Mouse (Mus musculus) adrenal gland, postnatal 14 days (tissue): ENCODE measurements around the gene Ldhc. TPM values are rescaled to one million over a fixed set of nuclear protein-coding genes. Genes with fewer than 3 reads are reported as not detected.
"Not testable (repeated sequence)": the region's sequence is repeated elsewhere in the genome, so short reads cannot be mapped to it uniquely, and the experiment has no call there.

ENCODE experiments used
- DNase-seq: peaks from one replicate; pipeline ENCODE4 v3.0.0; 2021; ENCODE audit warnings: mixed read lengths
- long read RNA-seq, 2 experiments: library from polyadenylated mRNA; stranded (forward); transcript quantifications; one replicate each; pipeline ENCODE4 v2.0.0; 2021
- total RNA-seq: library from RNA; stranded (reverse); gene quantifications from 2 replicates; pipeline ENCODE4 v1.2.3, GENCODE M21; 2021

Gene Ldhc
- not detected in 2 replicates for total RNA-seq
- long read RNA-seq, experiment 1, result 0 reads
- long read RNA-seq, experiment 2, partial matches to known transcripts, result 1 of 1 reads
- long read RNA-seq, experiment 2, other reads (novel, unspliced or antisense), result 0 of 1 reads

DNA sequence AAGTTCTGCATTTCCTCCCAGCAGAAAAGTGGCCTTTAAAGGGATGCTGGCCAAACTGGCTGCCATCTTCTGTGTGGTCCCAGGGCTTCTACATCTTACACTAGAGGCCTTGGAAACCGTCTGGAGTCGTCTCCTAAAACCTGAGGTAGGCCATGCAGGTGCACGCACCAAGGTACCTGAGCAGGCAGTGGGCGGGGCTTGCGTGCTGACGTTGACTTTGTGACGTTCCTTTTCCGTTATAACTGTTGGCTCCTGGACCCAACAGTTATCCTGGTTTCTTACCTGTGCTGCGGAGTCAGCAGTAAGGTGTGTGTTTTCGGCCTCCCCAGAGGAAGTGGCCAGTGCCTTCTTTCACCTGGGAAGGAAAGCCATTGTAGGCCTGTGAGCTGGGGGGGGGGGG, at the start of gene Ldhc:
Ldhc (plus strand) TSS at position 208 of the 400 bp plus-strand sequence.
- DNase-seq, result no peak

DNA sequence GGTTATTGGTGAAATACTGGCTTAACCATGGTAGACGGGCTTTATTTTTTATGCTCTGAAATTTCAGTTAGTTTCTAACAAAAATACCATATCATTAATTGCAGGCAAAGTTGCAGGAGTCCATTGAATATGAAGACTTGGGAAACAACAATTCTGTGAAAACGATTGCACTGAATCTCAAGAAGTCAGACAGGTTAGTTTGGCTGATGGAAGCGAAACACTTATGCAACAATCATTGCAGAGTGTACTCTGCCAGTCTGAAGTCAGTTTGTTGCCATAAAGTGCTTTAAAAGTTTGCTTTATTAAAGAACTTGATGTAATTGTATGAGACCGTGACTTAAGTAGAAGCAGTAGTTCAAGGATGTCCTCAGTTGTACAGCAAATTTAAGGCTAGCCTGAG, 47.0 kb upstream of the Ldhc start:
- DNase-seq, result no peak

DNA sequence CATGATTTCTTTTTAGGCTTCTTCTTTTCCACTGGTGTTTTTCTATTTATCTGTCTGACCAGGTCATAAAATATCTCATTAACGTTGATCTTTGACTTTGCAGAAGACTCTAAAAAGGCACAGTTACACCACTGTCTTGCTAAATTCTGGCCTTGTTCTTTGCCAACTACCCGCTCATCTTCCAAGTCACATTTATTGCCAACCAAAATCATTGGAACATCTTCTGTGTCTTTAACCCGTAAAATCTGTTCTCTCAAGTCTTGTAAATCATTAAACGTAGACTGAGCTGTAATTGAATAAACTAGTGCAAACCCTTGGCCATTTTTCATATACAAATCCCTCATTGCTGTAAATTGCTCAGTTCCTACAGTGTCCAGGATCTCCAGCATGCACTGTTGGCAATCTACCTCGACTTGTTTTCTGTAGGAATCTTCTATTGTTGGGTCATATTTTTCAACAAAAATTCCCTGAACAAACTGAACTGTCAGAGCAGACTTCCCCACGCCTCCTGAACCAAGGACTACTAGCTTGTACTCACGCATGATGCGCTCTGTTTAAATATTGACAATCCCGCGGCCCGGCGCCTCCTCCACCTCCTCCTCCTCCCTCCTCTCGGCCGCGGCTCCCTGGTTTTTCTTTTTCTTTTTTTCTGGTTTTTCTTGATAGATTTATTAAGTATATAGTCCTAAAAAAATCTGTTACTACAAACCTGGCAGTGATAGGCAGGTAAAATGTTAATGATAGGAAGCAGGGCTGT, 39.9 kb upstream of the Ldhc start:
- not testable (repeated sequence) for DNase-seq

DNA sequence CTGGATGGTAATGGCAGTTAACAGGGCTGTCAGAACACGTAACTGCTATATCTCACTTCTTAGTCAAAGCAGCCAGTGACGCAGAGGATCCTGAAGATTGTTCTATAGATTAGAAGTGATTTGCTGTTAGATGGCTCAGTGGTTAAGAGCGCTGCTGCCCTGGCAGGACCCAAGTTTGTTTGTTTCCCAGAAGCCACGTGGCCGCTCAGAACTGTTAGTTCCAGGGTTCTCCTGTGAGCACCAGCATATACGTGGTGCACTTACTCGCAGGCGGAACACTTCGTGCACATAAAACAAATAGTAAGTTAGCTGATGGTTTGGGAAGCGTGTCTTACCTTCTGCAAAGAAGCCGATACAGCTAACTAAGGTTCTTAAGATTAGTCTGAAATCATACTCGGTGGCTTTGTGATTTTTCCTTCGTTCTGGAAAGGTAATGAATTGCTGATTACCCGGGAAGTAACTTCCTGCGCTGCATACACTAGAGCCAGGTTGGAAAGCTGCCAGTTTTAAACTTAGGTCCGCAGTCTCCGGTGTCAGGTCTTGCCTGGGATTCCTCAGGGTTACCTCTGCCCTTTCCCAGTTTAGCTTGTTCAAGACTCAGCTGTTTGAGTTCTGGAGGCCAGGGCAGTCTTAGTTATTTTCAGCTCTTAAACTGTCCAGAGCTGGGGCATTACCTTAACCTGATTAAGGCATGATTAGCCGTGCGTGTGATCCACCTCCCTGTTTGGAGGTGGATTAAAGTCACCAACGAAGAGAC, 33.8 kb upstream of the Ldhc start:
- DNase-seq, result no peak

DNA sequence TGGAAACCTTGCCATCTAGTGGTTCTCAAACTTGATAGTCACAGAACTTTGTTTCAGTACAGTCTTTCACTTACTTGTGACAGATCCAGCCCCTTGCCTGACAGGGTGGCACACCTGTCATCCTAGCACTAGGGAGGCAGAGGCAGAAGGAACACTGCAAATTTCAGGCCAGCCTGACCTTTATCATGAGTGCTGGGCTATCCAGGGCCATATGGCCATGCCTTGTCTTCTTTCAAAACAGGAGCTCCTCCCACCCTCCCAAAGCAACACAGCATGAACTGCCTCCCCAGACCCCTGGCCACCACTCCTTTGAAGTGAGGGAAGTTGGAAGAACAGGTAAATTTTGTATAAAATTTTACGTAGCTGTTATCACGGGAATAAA, 33.2 kb upstream of the Ldhc start:
- no peak for DNase-seq

DNA sequence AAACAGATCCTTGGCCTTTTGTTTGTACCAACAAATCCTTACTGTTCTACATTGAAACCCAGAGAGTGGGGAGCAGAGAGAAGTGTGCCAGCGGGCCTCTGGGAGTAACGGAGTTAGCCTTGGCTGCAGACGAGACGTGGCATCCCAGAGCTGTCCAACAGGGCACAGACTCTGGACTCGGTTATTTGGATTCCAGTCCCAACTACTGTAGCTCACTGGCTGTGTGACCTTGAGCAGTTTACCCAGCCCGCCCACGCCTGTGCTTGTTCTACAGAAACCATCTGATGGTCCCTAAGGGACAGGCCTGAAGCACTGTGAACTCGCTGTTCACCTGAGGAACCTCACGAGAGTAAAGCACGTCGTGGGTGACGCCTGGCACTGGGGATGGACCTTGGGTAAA, 31.1 kb upstream of the Ldhc start:
- peak; percentile 45 for DNase-seq

DNA sequence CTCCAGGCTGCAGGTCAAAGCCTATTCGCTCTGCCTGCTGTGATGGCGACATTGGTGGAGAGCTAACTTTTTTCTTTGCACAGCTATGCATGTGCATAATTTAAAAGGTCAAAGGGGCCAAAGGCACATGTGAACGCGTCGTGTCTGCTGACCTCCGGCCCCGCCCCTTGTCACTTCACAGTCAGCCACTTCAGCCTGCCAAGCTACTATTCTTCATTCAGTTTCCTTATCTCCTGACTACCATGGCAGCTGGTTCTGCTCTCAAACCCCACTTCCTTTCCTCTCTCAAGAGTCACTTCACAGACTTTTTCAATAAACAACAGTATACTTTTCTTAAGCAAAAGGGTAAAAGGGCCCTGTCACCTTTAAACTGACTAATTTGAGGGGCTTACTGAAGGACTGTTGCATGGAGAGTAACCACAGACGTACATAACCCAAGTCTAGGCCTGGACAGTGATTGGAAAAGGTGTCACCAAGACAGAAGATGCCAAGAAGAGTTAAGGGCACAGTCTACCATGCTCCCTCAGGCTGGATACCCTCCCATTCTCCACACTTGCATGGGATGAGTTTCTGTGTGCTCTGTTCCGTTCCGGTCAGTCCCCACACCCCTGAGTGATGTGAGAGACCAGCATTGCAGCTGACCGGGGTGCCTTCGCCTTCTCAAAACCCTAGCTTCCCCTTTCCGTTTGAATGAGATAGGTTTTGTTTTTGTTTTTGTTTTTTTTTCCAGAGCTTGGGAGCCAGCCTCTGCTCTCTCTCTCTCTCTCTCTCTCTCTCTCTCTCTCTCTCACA, 30.0 kb upstream of the Ldhc start:
- no peak for DNase-seq

DNA sequence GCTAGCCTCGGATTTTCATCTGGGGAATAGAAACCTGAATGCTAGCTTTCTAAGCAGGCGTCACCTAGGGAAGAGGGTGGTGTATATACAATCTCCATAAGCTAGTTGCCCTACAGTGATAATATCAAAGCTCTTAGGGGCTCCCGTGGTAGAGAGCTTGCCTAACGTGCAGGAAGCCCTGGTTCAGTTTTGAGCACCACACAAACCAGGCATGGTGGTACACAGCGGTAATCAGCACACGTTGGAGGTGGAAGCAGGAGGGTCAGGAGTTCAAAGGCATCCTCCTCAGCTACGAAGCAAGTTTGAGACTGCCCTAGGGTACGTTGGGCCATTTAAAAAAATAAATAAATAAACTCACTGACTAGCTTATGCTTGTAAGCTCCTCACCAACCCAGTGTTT, 29.3 kb upstream of the Ldhc start:
- no peak for DNase-seq

DNA sequence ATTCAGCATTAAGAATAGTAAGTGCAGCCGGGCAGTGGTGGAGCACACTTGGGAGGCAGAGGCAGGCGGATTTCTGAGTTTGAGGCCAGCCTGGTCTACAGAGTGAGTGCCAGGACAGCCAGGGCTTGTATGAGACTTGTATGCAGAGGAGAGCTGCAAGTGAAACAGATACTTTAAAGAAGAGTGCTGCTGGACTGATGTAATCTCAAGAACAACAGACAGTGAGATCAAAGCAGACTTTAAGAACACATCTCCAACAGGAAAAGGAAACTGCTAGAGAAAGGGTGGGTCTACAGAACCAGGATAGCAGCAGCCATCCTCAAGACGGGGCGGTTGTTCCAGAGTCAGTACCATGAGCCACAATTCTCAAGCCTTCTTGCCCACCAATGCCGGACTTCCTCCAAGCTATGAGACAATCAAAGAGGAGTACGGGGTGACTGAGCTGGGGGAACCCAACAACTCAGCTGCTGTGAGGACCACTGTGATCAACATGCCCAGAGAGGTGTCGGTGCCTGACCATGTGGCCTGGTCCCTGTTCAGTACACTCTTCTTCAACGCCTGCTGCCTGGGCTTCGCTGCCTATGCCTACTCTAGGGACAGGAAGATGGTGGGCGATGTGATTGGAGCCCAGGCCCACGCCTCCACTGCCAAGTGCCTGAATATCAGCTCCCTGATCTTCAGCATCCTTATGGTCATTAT, 28.7 kb upstream of the Ldhc start:
- DNase-seq, result not testable (repeated sequence)

DNA sequence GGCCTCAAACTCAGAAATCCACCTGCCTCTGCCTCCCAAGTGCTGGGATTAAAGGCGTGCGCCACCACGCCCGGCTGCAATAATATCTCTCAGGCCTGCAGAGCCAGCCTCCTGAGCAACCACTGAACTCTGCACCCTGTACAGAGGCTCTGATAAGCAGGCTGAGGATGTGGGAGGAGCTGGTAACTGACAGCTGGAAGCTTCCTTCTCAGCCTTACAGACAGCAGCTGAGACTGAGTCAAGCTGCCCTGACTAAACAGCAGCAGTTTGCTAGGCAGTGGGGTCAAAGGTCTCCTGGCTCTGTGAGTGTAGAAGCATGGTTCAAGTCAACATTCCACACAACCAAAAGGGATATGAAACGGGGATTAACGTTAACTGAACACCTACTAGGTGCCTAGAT, 27.7 kb upstream of the Ldhc start:
- peak; percentile 34 for DNase-seq

DNA sequence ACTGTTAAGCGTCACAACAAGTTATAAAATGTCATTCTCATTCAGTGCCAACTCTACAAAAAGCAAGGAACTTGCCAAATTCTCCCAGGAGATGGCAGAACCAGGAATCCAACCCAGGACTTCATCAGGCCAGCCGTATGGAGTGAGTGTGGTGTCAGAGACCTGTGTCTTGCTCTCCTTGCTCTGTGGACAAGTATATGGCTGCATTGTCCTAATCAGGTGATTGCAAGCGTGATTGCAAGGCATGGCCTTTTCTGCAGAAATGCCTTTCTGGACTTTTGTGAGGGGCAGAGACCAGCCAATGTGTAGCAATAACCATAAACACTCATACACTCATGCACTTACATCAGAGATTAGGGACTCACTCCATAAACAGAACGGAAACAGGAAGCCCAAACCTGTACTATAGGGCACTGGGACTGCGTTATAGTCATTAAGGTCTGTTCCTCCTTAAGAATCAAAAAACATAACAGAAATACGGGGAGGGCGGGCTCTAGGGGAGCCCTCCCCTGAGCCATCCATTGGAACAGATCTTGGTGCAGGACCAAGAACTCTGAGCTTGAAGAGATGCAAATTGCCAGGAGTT, 27.2 kb upstream of the Ldhc start:
- no peak for DNase-seq

DNA sequence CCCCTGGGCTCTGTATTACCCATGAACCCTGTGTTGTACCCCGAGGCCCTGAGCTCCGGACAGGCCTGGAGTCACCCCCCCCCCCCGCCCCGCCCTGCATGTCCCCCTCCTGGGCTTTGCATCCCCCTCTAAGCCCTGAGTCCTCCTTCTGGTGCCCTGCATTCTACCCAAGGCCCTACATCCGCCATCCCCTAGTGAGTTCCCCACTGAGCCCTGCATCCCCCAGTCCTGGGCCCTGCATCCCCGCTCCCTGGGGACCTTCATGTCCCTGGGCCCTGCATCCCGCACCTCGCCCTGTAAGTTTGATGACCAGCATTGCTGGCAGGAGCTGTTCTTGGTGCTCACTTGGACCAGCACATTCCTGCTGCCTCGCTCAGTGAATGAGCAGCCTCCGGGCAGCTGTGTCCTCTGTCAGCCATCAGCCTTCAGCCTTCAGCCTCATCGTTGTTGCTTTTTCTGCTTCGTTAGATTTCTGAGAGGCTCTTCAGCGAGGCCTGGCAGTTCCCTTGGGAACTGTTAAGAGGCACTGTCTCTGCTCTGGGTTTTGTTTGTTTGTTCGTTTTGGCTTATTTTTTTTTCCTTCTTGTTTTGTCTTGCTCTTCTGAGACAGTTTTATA, 25.9 kb upstream of the Ldhc start:
- no peak for DNase-seq

DNA sequence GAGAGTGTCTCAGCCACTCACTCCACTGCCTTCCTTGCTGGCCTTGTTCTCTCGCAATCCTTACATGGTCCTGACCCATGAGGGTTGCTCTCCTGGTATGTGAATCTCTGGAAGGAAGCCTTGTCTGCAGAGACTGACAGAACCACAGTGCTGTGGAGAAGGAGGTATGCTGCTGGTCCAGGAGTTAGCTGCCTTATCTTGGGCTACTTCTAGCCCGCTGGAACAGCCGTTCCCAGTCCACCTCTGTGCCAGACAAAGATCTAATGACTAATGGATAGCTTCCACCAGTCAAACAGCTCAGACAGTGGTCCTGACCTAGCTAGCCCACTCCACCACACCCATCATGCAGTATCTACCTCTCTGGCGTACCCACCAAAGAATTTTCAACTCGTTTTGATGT, 24.6 kb upstream of the Ldhc start:
- DNase-seq, result no peak

DNA sequence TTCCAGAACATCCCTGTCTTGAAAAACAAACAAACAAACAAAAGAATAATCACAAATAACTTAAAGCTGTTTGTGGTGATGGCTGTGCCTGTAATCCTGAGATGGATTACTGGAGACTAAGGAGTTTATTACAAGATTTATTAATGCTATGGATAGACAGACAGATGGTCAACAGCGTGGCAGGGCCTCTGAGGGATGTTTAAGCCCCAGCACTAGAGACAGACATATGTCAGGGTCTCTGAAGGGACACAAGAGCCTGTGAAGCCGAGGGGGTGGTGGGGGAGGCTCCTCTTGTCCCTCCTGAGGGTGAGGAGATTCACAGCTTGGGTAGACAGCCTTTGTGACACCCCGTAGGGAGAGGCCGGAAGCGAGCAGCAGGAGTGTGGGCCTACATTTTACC, 23.9 kb upstream of the Ldhc start:
- DNase-seq, result no peak

DNA sequence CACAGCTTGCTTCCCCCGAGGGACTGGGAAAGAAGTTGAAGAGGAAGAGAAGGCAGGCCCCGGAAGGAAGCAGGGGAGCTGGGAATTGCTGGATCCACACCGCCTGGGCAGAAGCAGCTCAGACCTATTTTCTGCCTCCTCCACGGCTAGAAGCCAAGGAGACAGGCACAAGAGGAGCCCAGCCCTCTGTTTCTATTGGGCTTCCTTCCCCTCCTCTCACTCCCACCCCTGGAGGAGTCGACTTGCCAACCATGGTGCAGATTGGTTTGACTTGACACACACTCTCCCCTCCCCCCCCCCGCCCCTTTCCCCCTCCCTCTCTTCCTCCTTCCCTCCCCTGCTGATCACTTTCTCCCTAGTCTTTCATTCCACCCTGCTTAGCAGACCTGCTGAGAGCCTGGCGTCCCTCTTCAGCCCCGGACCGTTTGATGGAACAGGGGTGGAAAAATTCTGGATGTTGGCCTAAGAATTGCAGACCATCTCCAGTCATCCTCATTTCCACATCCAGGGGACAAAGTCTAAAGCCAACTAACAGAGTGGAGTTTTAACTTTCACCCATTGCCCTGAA, 22.8 kb upstream of the Ldhc start:
- peak; percentile 29 for DNase-seq

DNA sequence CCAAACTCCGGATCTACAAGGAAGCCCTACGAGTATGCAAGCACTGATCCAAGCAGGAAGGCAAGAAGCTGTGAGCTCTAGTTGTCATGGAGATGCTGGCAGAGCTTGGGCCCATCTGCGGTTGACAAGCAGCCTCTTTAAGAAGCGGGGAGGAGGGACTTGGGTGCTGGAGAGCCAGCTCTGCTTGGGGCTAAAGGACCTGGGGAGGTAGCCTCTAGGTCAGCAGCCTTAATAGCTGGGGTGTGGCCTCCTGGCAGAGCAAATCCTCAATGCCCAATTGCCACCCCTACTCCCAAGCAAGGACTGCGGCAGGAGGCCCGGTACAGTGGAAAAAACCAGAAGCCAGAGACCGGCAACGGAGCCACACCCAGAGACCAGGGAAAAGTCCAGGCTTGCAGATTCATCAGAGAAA, 22.1 kb upstream of the Ldhc start:
- DNase-seq, result peak; percentile 78

DNA sequence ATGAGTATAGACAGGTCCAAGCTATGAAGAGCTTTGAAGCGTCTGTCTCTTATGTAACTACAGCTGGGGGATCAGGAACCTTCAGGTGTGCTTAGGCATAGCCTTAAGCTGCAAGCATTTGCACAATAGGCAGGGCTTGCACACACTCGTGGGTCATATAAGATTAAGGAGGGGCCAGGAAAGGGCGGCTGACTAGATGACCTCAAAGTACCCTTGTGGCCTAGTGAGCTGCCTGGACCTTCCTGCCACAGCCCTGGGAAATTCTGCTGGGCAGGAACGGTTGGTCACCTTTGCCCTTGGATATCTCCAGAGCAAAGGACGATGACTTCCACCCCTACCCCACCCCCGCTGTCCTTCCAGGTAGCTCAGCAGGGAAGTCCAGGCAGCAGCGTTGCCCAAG, 21.6 kb upstream of the Ldhc start:
- DNase-seq, result peak; percentile 33

DNA sequence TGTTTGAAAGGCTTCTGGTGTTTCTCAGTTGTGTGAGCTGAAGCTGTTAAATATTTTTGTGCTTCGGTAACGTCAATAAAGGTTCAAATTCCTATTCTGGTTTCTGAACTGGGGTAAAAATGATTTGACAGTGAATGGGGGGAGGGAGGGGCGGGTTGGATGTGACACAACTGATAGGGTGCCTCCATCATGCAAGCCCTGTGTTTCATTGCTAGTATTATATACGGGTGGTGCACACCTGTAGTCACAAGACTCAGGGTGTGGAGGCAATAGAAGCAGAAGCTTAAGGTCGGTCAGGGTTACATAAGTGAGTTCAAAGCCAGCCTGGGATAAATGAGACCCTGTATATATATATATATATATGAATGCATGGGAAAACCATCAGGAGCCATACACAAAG, 21.1 kb upstream of the Ldhc start:
- no peak for DNase-seq

DNA sequence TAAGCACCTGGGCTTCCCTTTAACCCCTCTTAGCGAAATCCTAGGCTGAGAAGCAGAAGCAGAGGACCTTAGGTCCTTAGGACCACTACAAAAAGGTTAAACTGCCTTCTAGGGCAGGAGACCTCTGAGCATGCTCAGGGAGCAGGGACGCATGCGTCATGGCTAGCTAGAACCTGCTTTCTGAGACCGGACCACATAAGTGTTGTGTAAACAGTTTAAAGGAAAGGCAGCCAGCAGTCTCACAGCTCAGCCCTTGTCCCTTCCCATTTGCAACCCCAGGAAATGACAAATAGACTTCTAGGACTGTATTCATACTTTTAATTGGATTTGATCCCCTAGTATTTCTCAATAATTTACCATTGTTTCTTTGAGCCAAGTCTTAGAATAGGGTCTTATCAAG, 20.7 kb upstream of the Ldhc start:
- no peak for DNase-seq

DNA sequence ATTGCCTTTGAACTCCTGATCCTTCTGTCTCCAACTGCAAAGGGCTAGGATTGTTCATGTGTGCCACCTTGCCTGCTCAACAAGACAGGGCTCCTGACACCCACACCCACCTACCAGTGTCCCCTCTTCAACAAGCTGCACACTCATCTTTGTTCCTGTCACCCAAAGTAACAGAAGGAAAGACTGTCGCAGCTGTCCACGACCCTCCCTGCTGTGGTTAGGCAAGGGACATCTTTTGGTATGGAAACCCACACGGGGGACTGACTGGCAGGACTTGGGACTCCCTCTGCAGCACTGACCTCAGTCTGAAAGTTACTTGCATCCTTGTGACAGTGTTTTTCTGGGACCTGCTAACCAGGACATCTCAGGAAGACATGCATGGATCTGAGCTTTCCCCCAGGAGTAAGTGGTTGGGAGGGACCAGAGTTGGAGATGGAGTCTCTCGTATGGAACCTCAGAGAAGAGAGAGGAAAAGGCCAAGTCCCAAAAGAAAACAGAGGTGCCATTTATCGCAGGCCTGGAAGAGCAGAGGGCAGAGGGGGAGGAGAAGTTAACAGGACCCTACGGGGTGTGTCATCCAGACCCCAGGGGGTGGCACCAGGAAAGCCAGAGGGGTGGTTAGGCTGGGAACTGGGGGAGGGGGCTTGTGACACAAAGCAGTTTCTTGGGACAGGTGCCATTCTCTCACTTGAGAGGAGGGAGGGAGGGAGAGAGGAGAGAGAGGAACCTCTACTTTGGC, 20.0 kb upstream of the Ldhc start, which contains the start of gene Ldha:
Ldha (plus strand) TSS at position 689 of the 739 bp plus-strand sequence.
- no peak for DNase-seq
